Mouse (Mus musculus) liver, embryonic 14.5 days (tissue): ENCODE measurements at regions not wholly inside any gene's neighbourhood (a gene's known extent, or its start where the extent isn't known, plus 50 kb on each side); places are given as distances from the start of the nearest gene placed in this dataset.

Experiments
- CTCF ChIP-seq: IDR thresholded peaks from 2 replicates; pipeline ENCODE4 v1.5.1; 2016; ENCODE audit warnings: antibody characterized with exemption, low read depth, control low read depth
- EP300 ChIP-seq: IDR thresholded peaks from 2 replicates; pipeline ENCODE4 v1.6.1; 2016; ENCODE audit warnings: antibody characterized with exemption, low read depth

DNA sequence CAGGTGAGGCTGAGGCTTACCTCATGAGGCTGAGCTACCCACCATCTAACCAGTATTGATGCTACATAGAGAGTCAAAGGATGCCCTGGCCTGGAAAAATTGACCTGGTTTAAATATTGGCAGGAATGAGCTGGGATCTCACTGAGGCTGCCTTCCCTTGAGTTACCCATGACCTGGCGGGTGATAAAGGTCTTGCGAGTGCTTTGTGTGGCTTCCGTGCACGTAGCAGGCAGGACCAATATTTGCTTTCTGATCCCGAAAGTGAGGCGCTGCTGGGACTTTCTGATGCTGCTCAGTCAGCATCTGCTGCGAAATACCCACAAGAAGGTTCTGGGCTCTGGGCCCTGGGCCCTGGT is 63.3 kb upstream of the Slc1a4 start:
- TF ChIP-seq EP300, result no peak
- TF ChIP-seq CTCF, result no peak
